Mouse (Mus musculus): Measurements from ENCODE around the gene Amigo3.

GRCm38 (mm10) chr9:108093586-108093985 is 40.6 kb downstream of the Amigo3 start:
- TF ChIP-seq POLR2A (IDR thresholded peaks at IDR 0.05; ENCODE audit: borderline replicate concordance, low read depth, low read length) (no peak), CTCF (IDR thresholded peaks at IDR 0.05; ENCODE audit: low read depth, low read length) (no peak)

Data from bone marrow macrophage, adult 2 months (primary cell).